Mouse (Mus musculus): Measurements from ENCODE around the gene Pabpc1l. TPM values are rescaled to one million over a fixed set of nuclear protein-coding genes. Genes with fewer than 3 reads are reported as not detected.

Pabpc1l gene
- total and polyA plus RNA-seq, 3 experiments: 0.47 to 0.96 (median 0.76) TPM

GRCm38 (mm10) chr2:163998981-163999380 lies 26.3 kb upstream of the Pabpc1l start:
- in situ Hi-C loops (cut with MboI; ENCODE audit: low pct_ligation_motif_present, low pct_unique_long_range_greater_than_20kb, low sequenced_read_pairs): no loop called here
- H3K27ac ChIP-seq (ENCODE audit: insufficient read depth, low read depth): no peak overlapping the region
- peaks cover 11 to 65% of the 10 kb centered on the region in 2 experiments for H3K36me3 ChIP-seq (replicated peaks in 1 of 2; ENCODE audit: control insufficient read depth in 1 of 2, insufficient read depth in 1 of 2, low read length in 1 of 2)
- no peak overlapping the region for H3K4me2 ChIP-seq (ENCODE audit: insufficient read depth, low read depth, poor library complexity, severe bottlenecking)
- DNase-seq (ENCODE audit: extremely low read depth): no peak
- no peak overlapping the region for H3K4me3 ChIP-seq (replicated peaks in 1 of 3; ENCODE audit: low read depth in 2 of 3, low read length in 2 of 3, poor library complexity in 1 of 3)
- no peak for TF ChIP-seq TBP (conservative IDR thresholded peaks at IDR 0.05; ENCODE audit: low read depth, low read length)
- TF ChIP-seq UBTF (IDR thresholded peaks at IDR 0.05; ENCODE audit: low read depth, low read length): no peak
- TF ChIP-seq IRF4 (IDR thresholded peaks at IDR 0.05; ENCODE audit: low read depth, low read length): no peak
- TF ChIP-seq NELFE (IDR thresholded peaks at IDR 0.05; ENCODE audit: low read depth, low read length): no peak
- no peak for TF ChIP-seq CTCF (conservative IDR thresholded peaks at IDR 0.05 in 1 of 2, IDR thresholded peaks at IDR 0.05 in 1 of 2; ENCODE audit: low read depth in 2 of 2, low read length in 2 of 2)
- TF ChIP-seq MYC (IDR thresholded peaks at IDR 0.05; ENCODE audit: low read depth, low read length): no peak
- no peak for TF ChIP-seq USF1 (IDR thresholded peaks at IDR 0.05; ENCODE audit: low read depth, low read length)
- TF ChIP-seq PAX5 (IDR thresholded peaks at IDR 0.05; ENCODE audit: low read length): no peak
- TF ChIP-seq USF2 (conservative IDR thresholded peaks at IDR 0.05; ENCODE audit: low read depth, low read length): no peak
- no peak for TF ChIP-seq MAZ (IDR thresholded peaks at IDR 0.05; ENCODE audit: low read depth, low read length)
- no peak for TF ChIP-seq KAT2A (IDR thresholded peaks at IDR 0.05; ENCODE audit: insufficient replicate concordance, low read length)
- H3K79me2 ChIP-seq (replicated peaks; ENCODE audit: control insufficient read depth, extremely low read depth, insufficient read depth, poor library complexity, severe bottlenecking): peaks cover 74% of the 10 kb centered on the region
- dilution Hi-C loops (cut with MboI; ENCODE audit: extremely low pct_ligation_motif_present, extremely low pct_unique_long_range_greater_than_20kb, low sequenced_read_pairs): no loop called here
- no peak overlapping the region for H3K9ac ChIP-seq (ENCODE audit: insufficient read depth, low read depth)
- peaks cover 6 to 36% of the 10 kb centered on the region in 2 experiments for H3K4me1 ChIP-seq (ENCODE audit: control insufficient read depth in 1 of 2, insufficient read depth in 2 of 2)
- H3K9me3 ChIP-seq (replicated peaks; ENCODE audit: low read length): no peaks in the 10 kb centered on the region
- no peaks in the 10 kb centered on the region for H3K27me3 ChIP-seq (replicated peaks)

- peaks cover 11 to 76% of the 10 kb centered on the region in 2 experiments for H3K36me3 ChIP-seq (replicated peaks in 1 of 2; ENCODE audit: control insufficient read depth in 1 of 2, insufficient read depth in 1 of 2, low read length in 1 of 2)
- TF ChIP-seq RAD21 (IDR thresholded peaks at IDR 0.05; ENCODE audit: low read depth, low read length): no peak
- TF ChIP-seq TCF12 (IDR thresholded peaks at IDR 0.05; ENCODE audit: low read depth, low read length): no peak
- no peak for TF ChIP-seq TBP (conservative IDR thresholded peaks at IDR 0.05; ENCODE audit: low read depth, low read length)
- no peak for TF ChIP-seq ZNF384 (IDR thresholded peaks at IDR 0.05; ENCODE audit: low read depth, low read length)
- no peak for TF ChIP-seq MYC (IDR thresholded peaks at IDR 0.05; ENCODE audit: low read depth, low read length)
- TF ChIP-seq CHD1 (IDR thresholded peaks at IDR 0.05; ENCODE audit: low read depth, low read length): no peak
- TF ChIP-seq MAFK (IDR thresholded peaks at IDR 0.05; ENCODE audit: insufficient replicate concordance, low read length): no peak
- no peak for TF ChIP-seq ZMIZ1 (IDR thresholded peaks at IDR 0.05; ENCODE audit: low read depth, low read length)
Measured at GRCm38 (mm10) chr2:164002637-164003036, 22.6 kb upstream of the Pabpc1l start.

More at GRCm38 (mm10) chr2:164002637-164003036, 22.6 kb upstream of the Pabpc1l start:
- in situ Hi-C loops (cut with MboI; ENCODE audit: low pct_ligation_motif_present, low pct_unique_long_range_greater_than_20kb, low sequenced_read_pairs): no loop called here
- Histone ChIP-seq H3K79me2 (replicated peaks; ENCODE audit: control insufficient read depth, extremely low read depth, insufficient read depth, poor library complexity, severe bottlenecking) (peaks cover 86% of the 10 kb centered on the region), H3K4me1 (ENCODE audit: control insufficient read depth in 1 of 2, insufficient read depth in 2 of 2) (peaks cover 3 to 47% of the 10 kb centered on the region in 2 experiments), H3K9me3 (replicated peaks; ENCODE audit: low read length) (peaks cover 3% of the 10 kb centered on the region), H3K27me3 (replicated peaks) (no peaks in the 10 kb centered on the region), H3K4me2 (ENCODE audit: insufficient read depth, low read depth, poor library complexity, severe bottlenecking) (no peak overlapping the region), H3K4me3 (replicated peaks in 1 of 3; ENCODE audit: low read depth in 2 of 3, low read length in 2 of 3, poor library complexity in 1 of 3) (no peak overlapping the region), H3K9ac (ENCODE audit: insufficient read depth, low read depth) (no peak overlapping the region), H3K27ac (ENCODE audit: insufficient read depth, low read depth) (no peak overlapping the region)
- dilution Hi-C loops (cut with MboI; ENCODE audit: extremely low pct_ligation_motif_present, extremely low pct_unique_long_range_greater_than_20kb, low sequenced_read_pairs): no loop called here
- DNase-seq (ENCODE audit: extremely low read depth): no peak

Data from CH12.LX (cell line).